Mouse (Mus musculus): ENCODE measurements at regions not wholly inside any gene's neighbourhood (a gene's known extent, or its start where the extent isn't known, plus 50 kb on each side); places are given as distances from the start of the nearest gene placed in this dataset.

GRCm38 (mm10) chr12:33626092-33626882, 196.9 kb downstream of the Twistnb start:
- TF ChIP-seq CTCF (IDR thresholded peaks at IDR 0.05; ENCODE audit: borderline replicate concordance, extremely low read depth, insufficient read depth, insufficient read length) (no peak), POLR2A (IDR thresholded peaks at IDR 0.05; ENCODE audit: borderline replicate concordance, extremely low read depth, insufficient read depth, insufficient read length, poor library complexity, severe bottlenecking) (no peak)
